Comparison of ENCODE assay signal across 21 mouse cellular contexts in genomic region chr4:57651547-57651946, GRCm38 (mm10).
"Had no signal": no experiment of that assay in that cellular context is flagged by ENCODE, and none has a peak within 500 bp of the region (broad histone marks: within the 10 kb centered on the region; RNA-seq: fewer than 3 reads in every experiment).

No protein-coding gene starts in this region.

- H3K4me2 ChIP-seq: limb, embryonic 13.5 days; liver, embryonic 12.5 days; liver, embryonic 15.5 days; lung, embryonic 15.5 days; midbrain, embryonic 13.5 days; stomach, embryonic 15.5 days had no signal

- H3K27me3 ChIP-seq: limb, embryonic 13.5 days; liver, embryonic 12.5 days; liver, embryonic 15.5 days; lung, embryonic 15.5 days; midbrain, embryonic 13.5 days; stomach, embryonic 15.5 days had no signal

- DNase-seq: kidney, adult 9 months; kidney, postnatal 14 days; kidney, postnatal 4 days; layer of hippocampus, adult 9-11 months; layer of hippocampus, postnatal 36 days; liver; lung, adult 18-20 months; lung, postnatal 10 days; right cerebral cortex, postnatal 25 days; spleen, adult 18-20 months; thymus, postnatal 25 days had no signal

- H3K4me3 ChIP-seq: limb, embryonic 10.5 days; limb, embryonic 13.5 days; liver, embryonic 12.5 days; liver, embryonic 15.5 days; lung, embryonic 15.5 days; megakaryocyte, embryonic 14.5 days; midbrain, embryonic 10.5 days; midbrain, embryonic 13.5 days; stomach, embryonic 15.5 days had no signal

- H3K9ac ChIP-seq: limb, embryonic 13.5 days; liver, embryonic 12.5 days; liver, embryonic 15.5 days; lung, embryonic 15.5 days; midbrain, embryonic 13.5 days; stomach, embryonic 15.5 days had no signal

- H3K9me3 ChIP-seq: limb, embryonic 10.5 days; limb, embryonic 13.5 days; liver, embryonic 12.5 days; liver, embryonic 15.5 days; lung, embryonic 15.5 days; midbrain, embryonic 10.5 days; midbrain, embryonic 13.5 days; stomach, embryonic 15.5 days had no signal

- ATAC-seq: liver, embryonic 12.5 days; midbrain, embryonic 13.5 days; midbrain, embryonic 16.5 days had no signal

- H3K27ac ChIP-seq: limb, embryonic 10.5 days; limb, embryonic 13.5 days; liver, embryonic 12.5 days; liver, embryonic 15.5 days; lung, embryonic 15.5 days; midbrain, embryonic 10.5 days; midbrain, embryonic 13.5 days; stomach, embryonic 15.5 days had no signal

- H3K4me1 ChIP-seq: limb, embryonic 10.5 days; limb, embryonic 13.5 days; liver, embryonic 12.5 days; liver, embryonic 15.5 days; lung, embryonic 15.5 days; megakaryocyte, embryonic 14.5 days; midbrain, embryonic 10.5 days; midbrain, embryonic 13.5 days; stomach, embryonic 15.5 days had no signal

- H3K36me3 ChIP-seq: liver, embryonic 12.5 days; liver, embryonic 15.5 days; midbrain, embryonic 10.5 days; midbrain, embryonic 13.5 days; stomach, embryonic 15.5 days had no signal
